ENCODE assay signal across 8 mouse cellular contexts in the genomic region with DNA sequence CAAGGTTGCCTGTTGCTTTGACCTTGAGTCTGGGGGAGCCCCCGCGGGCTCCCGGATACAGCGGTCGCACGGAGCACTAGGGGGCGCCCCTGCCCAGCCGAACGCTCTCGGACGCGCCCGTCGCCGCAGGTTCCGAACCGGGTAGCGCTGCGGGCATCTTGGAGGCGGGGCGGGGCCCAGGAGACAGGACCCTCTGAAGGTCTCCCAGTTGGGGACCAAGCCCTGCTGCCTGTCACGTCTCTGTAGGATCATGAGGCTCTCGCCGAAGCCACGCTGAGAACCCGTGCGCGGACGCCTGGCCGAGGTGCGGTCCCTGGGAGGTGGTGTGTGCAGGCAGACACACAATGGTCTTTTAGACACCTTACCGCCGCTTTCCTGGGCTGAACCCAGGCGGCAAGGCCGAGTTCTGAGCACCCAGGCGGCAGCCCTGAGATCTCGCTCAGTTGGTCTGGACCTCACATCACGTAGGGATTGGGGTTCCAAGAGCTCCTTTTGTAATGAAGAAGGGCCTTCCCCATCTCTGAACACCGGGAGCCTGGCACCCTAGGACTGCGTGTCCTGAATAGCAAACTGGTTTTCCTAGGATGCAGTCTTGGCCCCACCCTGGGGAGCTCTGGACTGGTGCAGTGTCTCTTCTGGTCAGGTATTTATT.
DNase-seq lines count a peak whose midpoint lies in the region; ATAC-seq and TF ChIP-seq lines count a peak whose summit lies in the region.

No protein-coding gene starts in this region.

- peaks cover 30% of the 10 kb centered on the region for H3K4me1 ChIP-seq in forebrain, embryonic 15.5 days
- H3K4me1 ChIP-seq in liver, postnatal 0 days (ENCODE audit: insufficient read depth) = peaks cover 48% of the 10 kb centered on the region
- peaks cover 42% of the 10 kb centered on the region for H3K4me1 ChIP-seq in neural tube, embryonic 13.5 days (replicated peaks)

- under 1% methylated on average over 40 of the region's 40 CpGs for WGBS in forebrain, embryonic 15.5 days
- 6% methylated on average over 40 of the region's 40 CpGs for WGBS in liver, postnatal 0 days (ENCODE audit: insufficient replicate concordance)
- WGBS in neural tube, embryonic 13.5 days = 1% methylated on average over 40 of the region's 40 CpGs

- H3K27me3 ChIP-seq in forebrain, embryonic 15.5 days = no peaks in the 10 kb centered on the region
- peaks cover 9% of the 10 kb centered on the region; the same call in 1 of the 2 replicates for H3K27me3 ChIP-seq in liver, postnatal 0 days (ENCODE audit: insufficient read depth, low read length)
- 0 out of 2 replicates have a peak, but pooled peaks cover 6% of the 10 kb centered on the region for H3K27me3 ChIP-seq in neural tube, embryonic 13.5 days

- H3K36me3 ChIP-seq in forebrain, embryonic 15.5 days = no peaks in the 10 kb centered on the region
- no peaks in the 10 kb centered on the region for H3K36me3 ChIP-seq in liver, postnatal 0 days (replicated peaks; ENCODE audit: insufficient read depth, low read length)
- no peaks in the 10 kb centered on the region for H3K36me3 ChIP-seq in neural tube, embryonic 13.5 days

- H3K9me3 ChIP-seq in forebrain, embryonic 15.5 days = no peaks in the 10 kb centered on the region
- H3K9me3 ChIP-seq in liver, postnatal 0 days (ENCODE audit: low read length) = no peaks in the 10 kb centered on the region
- H3K9me3 ChIP-seq in neural tube, embryonic 13.5 days = no peaks in the 10 kb centered on the region

- peak; percentile 59 for DNase-seq in ES-CJ7 (ENCODE audit: low read depth, low spot score)
- peak; percentile 48 for DNase-seq in cerebellum, adult 11-12 months
- peak; percentile 90 to 93 for DNase-seq in heart, postnatal 14 days
- peak; percentile 67 to 88 for DNase-seq in layer of hippocampus, adult 18-20 months (ENCODE audit: low spot score in 2 of 2)
- DNase-seq in liver, postnatal 0 days = peak; percentile 87
- DNase-seq in testis, postnatal 10 days (ENCODE audit: low spot score) = peak; percentile 93

- peak; percentile 89 for TF ChIP-seq CTCF in liver, postnatal 0 days (IDR thresholded peaks at IDR 0.05; ENCODE audit: low read depth)

- intact Hi-C loops in heart, postnatal 14 days (cut with DNase I) = loop anchor here (1.0 to 5.0 kb wide), 4 partner anchors 227 to 549 kb away; no protein-coding TSS in a partner anchor

- peak overlapping the region; percentile 70 for H3K9ac ChIP-seq in forebrain, embryonic 15.5 days (replicated peaks)
- no peak overlapping the region; the same call in 1 of the 2 replicates for H3K9ac ChIP-seq in liver, postnatal 0 days (replicated peaks)
- peak overlapping the region; percentile 84 for H3K9ac ChIP-seq in neural tube, embryonic 13.5 days

- H3K27ac ChIP-seq in forebrain, embryonic 15.5 days (replicated peaks) = peak overlapping the region; percentile 76
- H3K27ac ChIP-seq in liver, postnatal 0 days (ENCODE audit: low read depth) = no peak overlapping the region
- peak overlapping the region; percentile 88 for H3K27ac ChIP-seq in neural tube, embryonic 13.5 days (replicated peaks)

- peak overlapping the region; percentile 54 for H3K4me3 ChIP-seq in forebrain, embryonic 15.5 days
- peak overlapping the region; percentile 54 for H3K4me3 ChIP-seq in liver, postnatal 0 days (ENCODE audit: low read depth, low read length)
- H3K4me3 ChIP-seq in neural tube, embryonic 13.5 days = peak overlapping the region; percentile 56

- peak; percentile 88 for ATAC-seq in forebrain, embryonic 15.5 days (replicated peaks)
- peak; percentile 39 for ATAC-seq in liver, postnatal 0 days
- ATAC-seq in neural tube, embryonic 13.5 days (ENCODE audit: low read depth) = peak; percentile 87

- TF ChIP-seq EP300 in liver, postnatal 0 days (IDR thresholded peaks at IDR 0.05; ENCODE audit: low read depth) = no peak

- peak overlapping the region; percentile 58 for H3K4me2 ChIP-seq in forebrain, embryonic 15.5 days (replicated peaks)
- peak overlapping the region; percentile 89 for H3K4me2 ChIP-seq in liver, postnatal 0 days (ENCODE audit: low read depth, low read length)
- peak overlapping the region; percentile 77 for H3K4me2 ChIP-seq in neural tube, embryonic 13.5 days
